In the genomic region with DNA sequence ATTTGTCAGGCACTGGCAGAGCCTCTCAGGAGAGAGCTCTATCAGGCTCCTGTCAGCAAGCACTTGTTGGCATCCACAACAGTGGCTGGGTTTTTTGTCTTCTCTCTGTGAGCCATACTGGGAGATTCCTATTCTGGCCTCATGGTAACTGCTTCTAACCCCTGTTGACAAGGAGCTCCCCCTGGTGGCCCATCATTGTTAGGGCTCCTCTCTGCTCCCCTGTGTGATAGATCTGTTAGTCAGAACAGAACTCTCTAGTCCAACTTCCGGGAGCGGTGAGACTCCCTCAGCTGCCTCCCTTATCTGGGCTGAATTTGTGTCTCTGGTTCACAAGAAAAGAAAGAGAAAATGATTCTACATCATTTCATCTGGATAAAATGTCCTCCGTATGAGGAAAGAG, we compare ENCODE assay signal across 7 mouse cellular contexts. TPM values are rescaled to one million over a fixed set of nuclear protein-coding genes. Genes with fewer than 3 reads are reported as not detected.
DNase-seq lines count a peak whose midpoint lies in the region; TF ChIP-seq lines count a peak whose summit lies in the region.

No protein-coding gene starts in this region.

- no peak overlapping the region for H3K27ac ChIP-seq in spleen, adult 2 months (ENCODE audit: insufficient read depth, low read length)

- no peaks in the 10 kb centered on the region for H3K36me3 ChIP-seq in C2C12 (ENCODE audit: control insufficient read depth, insufficient read depth)
- no peaks in the 10 kb centered on the region for H3K36me3 ChIP-seq in spleen, adult 2 months (ENCODE audit: control insufficient read depth, insufficient read depth, low read length)

- no peak overlapping the region for H3ac ChIP-seq in C2C12 (ENCODE audit: control insufficient read depth, insufficient read length, low read depth)

- DNase-seq in 416B (ENCODE audit: low read depth), result peak; percentile 70
- DNase-seq in adrenal gland, postnatal 14 days, result peak; percentile 83
- peak; percentile 47 for DNase-seq in embryo, embryonic 9.5 days (ENCODE audit: extremely low spot score)
- peak; percentile 36 for DNase-seq in kidney, postnatal 14 days
- DNase-seq in lung, adult 2 months, result peak; percentile 59
- DNase-seq in spleen, adult 2 months (ENCODE audit: low read depth in 1 of 2, low spot score in 2 of 2), result peak; percentile 36 to 74

- TF ChIP-seq CTCF in C2C12 (IDR thresholded peaks at IDR 0.05; ENCODE audit: control insufficient read depth, insufficient read depth, insufficient read length), result peak; percentile 27
- peak; percentile 74 for TF ChIP-seq CTCF in lung, adult 2 months (IDR thresholded peaks at IDR 0.05; ENCODE audit: insufficient read depth, low read length)
- TF ChIP-seq CTCF in spleen, adult 2 months (IDR thresholded peaks at IDR 0.05; ENCODE audit: extremely low read depth, insufficient read depth, insufficient read length, insufficient replicate concordance), result peak; percentile 64; the same call in 1 of the 2 replicates

- no peaks in the 10 kb centered on the region for H3K79me3 ChIP-seq in C2C12 (ENCODE audit: low read depth)

- WGBS in lung, adult 2 months, result 83% methylated on average over 3 of the region's 3 CpGs
- WGBS in spleen, adult 2 months, result 57% methylated on average over 3 of the region's 3 CpGs

- TF ChIP-seq POLR2A in lung, adult 2 months (IDR thresholded peaks at IDR 0.05; ENCODE audit: borderline replicate concordance, extremely low read depth, low read depth, low read length), result no peak
- no peak for TF ChIP-seq POLR2A in spleen, adult 2 months (IDR thresholded peaks at IDR 0.05; ENCODE audit: low read depth, low read length)

- no peak overlapping the region for H3K4me3 ChIP-seq in C2C12 (ENCODE audit: insufficient read depth, poor library complexity, severe bottlenecking)
- no peak overlapping the region for H3K4me3 ChIP-seq in lung, adult 2 months (replicated peaks; ENCODE audit: extremely low read depth, low read depth, low read length)
- H3K4me3 ChIP-seq in spleen, adult 2 months (ENCODE audit: extremely low read depth, insufficient read depth, insufficient read length), result no peak overlapping the region

- no peaks in the 10 kb centered on the region for H3K79me2 ChIP-seq in C2C12 (ENCODE audit: control insufficient read depth, insufficient read depth)

- no peaks in the 10 kb centered on the region for H3K4me1 ChIP-seq in lung, adult 2 months (ENCODE audit: control insufficient read depth, insufficient read depth, low read length)
- H3K4me1 ChIP-seq in spleen, adult 2 months (ENCODE audit: control insufficient read depth, insufficient read depth, insufficient read length), result no peaks in the 10 kb centered on the region

- H3K27me3 ChIP-seq in C2C12 (ENCODE audit: control insufficient read depth, insufficient read depth, insufficient read length), result no peaks in the 10 kb centered on the region
- no peaks in the 10 kb centered on the region for H3K27me3 ChIP-seq in spleen, adult 2 months (ENCODE audit: control insufficient read depth, insufficient read depth, low read length)

TF ChIP-seq in C2C12, 6 proteins besides CTCF, POLR2A, EP300 and RAD21:
- TF ChIP-seq MYOD1 (IDR thresholded peaks at IDR 0.05; ENCODE audit: control insufficient read depth, insufficient read length, low read depth) (no peak), FOSL1 (IDR thresholded peaks at IDR 0.05; ENCODE audit: insufficient read depth, low read length, poor library complexity, severe bottlenecking) (no peak), MAX (IDR thresholded peaks at IDR 0.05) (no peak)

RNA-seq across cellular contexts. Expression of gene Ly86, which starts 19.5 kb away (rescaled TPM):
- polyA plus RNA-seq in C2C12 (2012; fragmentation: generic; extraction: Trizol), result not detected
- total RNA-seq in adrenal gland, postnatal 14 days (2021), result 3.0 and 8.8 TPM in 2 replicates
- polyA plus RNA-seq in lung, adult 2 months (2012; rRNA removed), result 6.6 and 6.9 TPM in 2 replicates
- polyA plus RNA-seq in spleen, adult 2 months (2012; rRNA removed), result 44.8 and 49.3 TPM in 2 replicates
